32 mouse cellular contexts compared by ENCODE assay signal in the genomic region with DNA sequence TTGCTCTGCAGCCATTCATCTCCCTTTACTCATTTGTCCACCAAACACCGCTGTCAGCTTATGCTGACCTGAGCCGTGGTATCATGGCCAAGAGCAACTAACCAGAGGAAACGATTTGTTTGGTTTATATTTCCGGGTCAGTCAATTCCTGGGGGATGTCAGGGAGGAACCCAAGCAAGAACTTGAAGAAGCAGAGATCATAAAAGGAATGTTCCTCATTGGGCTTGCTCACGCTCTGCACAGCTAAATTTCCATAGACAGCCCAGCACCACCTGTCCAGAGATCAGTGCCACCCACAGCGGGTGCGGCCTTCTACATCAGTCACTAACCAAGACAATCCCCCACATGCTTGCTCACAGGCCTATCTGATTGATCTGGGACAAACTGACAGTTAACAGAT. TPM values are rescaled to one million over a fixed set of nuclear protein-coding genes. Genes with fewer than 3 reads are reported as not detected.
DNase-seq lines count a peak whose midpoint lies in the region; ATAC-seq and TF ChIP-seq lines count a peak whose summit lies in the region.
"Had no signal": no experiment of that assay in that cellular context is flagged by ENCODE, and none has a peak within 500 bp of the region (broad histone marks: within the 10 kb centered on the region; RNA-seq: fewer than 3 reads in every experiment).

Gene Lmntd1, minus strand, starts transcription at position 101 of the 400 bp plus-strand sequence.

- TF ChIP-seq CTCF in kidney, postnatal 0 days (IDR thresholded peaks at IDR 0.05; ENCODE audit: low read depth), result no peak
- TF ChIP-seq CTCF in lung, adult 2 months (IDR thresholded peaks at IDR 0.05; ENCODE audit: insufficient read depth, low read length), result no peak

- H3K9ac ChIP-seq in heart, embryonic 15.5 days, result no peak within 1 kb of the TSS
- no peak within 1 kb of the TSS for H3K9ac ChIP-seq in kidney, postnatal 0 days (ENCODE audit: low read depth, low read length)
- H3K9ac ChIP-seq: forebrain, embryonic 13.5 days; hindbrain, embryonic 12.5 days; intestine, embryonic 15.5 days; limb, embryonic 13.5 days; neural tube, embryonic 15.5 days; stomach, embryonic 15.5 days had no signal

- no peaks in the 10 kb centered on the region for H3K36me3 ChIP-seq in heart, embryonic 15.5 days
- H3K36me3 ChIP-seq in kidney, postnatal 0 days (ENCODE audit: insufficient read depth, low read length), result no peaks in the 10 kb centered on the region
- H3K36me3 ChIP-seq: hindbrain, embryonic 12.5 days; intestine, embryonic 15.5 days; limb, embryonic 13.5 days; neural tube, embryonic 15.5 days; stomach, embryonic 15.5 days had no signal

- H3K9me3 ChIP-seq in heart, embryonic 15.5 days (replicated peaks), result no peaks in the 10 kb centered on the region
- no peaks in the 10 kb centered on the region for H3K9me3 ChIP-seq in kidney, postnatal 0 days (replicated peaks; ENCODE audit: low read length)
- H3K9me3 ChIP-seq: forebrain, embryonic 13.5 days; hindbrain, embryonic 12.5 days; intestine, embryonic 15.5 days; limb, embryonic 13.5 days; neural tube, embryonic 15.5 days; stomach, embryonic 15.5 days had no signal

- no peak within 1 kb of the TSS for H3K27ac ChIP-seq in heart, embryonic 15.5 days
- H3K27ac ChIP-seq in kidney, postnatal 0 days, result no peak within 1 kb of the TSS
- H3K27ac ChIP-seq: forebrain, embryonic 13.5 days; hindbrain, embryonic 12.5 days; hindbrain, postnatal 0 days; intestine, embryonic 15.5 days; limb, embryonic 13.5 days; macrophage; neural tube, embryonic 15.5 days; stomach, embryonic 15.5 days had no signal

- intact Hi-C loops in heart, postnatal 25 days (cut with DNase I), result no loop called here

- no peak for DNase-seq in heart, postnatal 25 days (ENCODE audit: low spot score)
- DNase-seq in kidney, postnatal 0 days (ENCODE audit: low spot score), result peak; percentile 79
- no peak for DNase-seq in kidney, postnatal 25 days
- no peak for DNase-seq in lung, adult 2 months
- DNase-seq in lung, postnatal 14 days, result no peak
- DNase-seq in lung, postnatal 25 days (ENCODE audit: low spot score), result peak; percentile 26
- no peak for DNase-seq in embryo, embryonic 10.5 days (ENCODE audit: low spot score)
- DNase-seq: adrenal gland, postnatal 10 days; cerebellum, adult 8-10 months; cerebellum, postnatal 25 days; gastrocnemius, postnatal 10 days; heart, postnatal 36 days; layer of hippocampus, adult 9-11 months; midbrain, embryonic 14.5 days; retina, postnatal 1 day; right cerebral cortex, postnatal 14 days; thymus, adult 18-20 months; thymus, postnatal 25 days had no signal

- WGBS in heart, embryonic 15.5 days, result 76% methylated on average over 7 of the region's 7 CpGs
- WGBS in kidney, postnatal 0 days, result 22% methylated on average over 7 of the region's 7 CpGs
- 55% methylated on average over 7 of the region's 7 CpGs for WGBS in lung, adult 2 months

- H3K4me2 ChIP-seq in heart, embryonic 15.5 days, result no peak within 1 kb of the TSS
- H3K4me2 ChIP-seq in kidney, postnatal 0 days (ENCODE audit: low read length), result no peak within 1 kb of the TSS
- H3K4me2 ChIP-seq: forebrain, embryonic 13.5 days; hindbrain, embryonic 12.5 days; intestine, embryonic 15.5 days; limb, embryonic 13.5 days; liver, embryonic 11.5 days; neural tube, embryonic 15.5 days; stomach, embryonic 15.5 days had no signal

- no peak for ATAC-seq in heart, embryonic 15.5 days (replicated peaks; ENCODE audit: insufficient number of reproducible peaks, insufficient read depth, low FRiP score, low read depth)
- ATAC-seq in kidney, postnatal 0 days (replicated peaks; ENCODE audit: low FRiP score, low read depth), result no peak; the same call in 1 of the 2 replicates
- ATAC-seq: forebrain, embryonic 13.5 days; hindbrain, postnatal 0 days; intestine, embryonic 15.5 days; Patski had no signal

- no peak for TF ChIP-seq POLR2A in lung, adult 2 months (IDR thresholded peaks at IDR 0.05; ENCODE audit: borderline replicate concordance, extremely low read depth, low read depth, low read length)

- no peaks in the 10 kb centered on the region for H3K27me3 ChIP-seq in heart, embryonic 15.5 days
- H3K27me3 ChIP-seq in kidney, postnatal 0 days (ENCODE audit: insufficient read depth, low read length), result no peaks in the 10 kb centered on the region
- H3K27me3 ChIP-seq: forebrain, embryonic 13.5 days; hindbrain, embryonic 12.5 days; intestine, embryonic 15.5 days; limb, embryonic 13.5 days; neural tube, embryonic 15.5 days; Patski; stomach, embryonic 15.5 days had no signal

- H3K4me1 ChIP-seq in heart, embryonic 15.5 days (replicated peaks), result peaks cover 9% of the 10 kb centered on the region
- no peaks in the 10 kb centered on the region for H3K4me1 ChIP-seq in kidney, postnatal 0 days (replicated peaks; ENCODE audit: insufficient read depth, low read length)
- H3K4me1 ChIP-seq in lung, adult 2 months (ENCODE audit: control insufficient read depth, insufficient read depth, low read length), result 0 out of 2 replicates have a peak, but pooled peaks cover 2% of the 10 kb centered on the region
- H3K4me1 ChIP-seq: hindbrain, embryonic 12.5 days; intestine, embryonic 15.5 days; neural tube, embryonic 15.5 days; stomach, embryonic 15.5 days had no signal

- no peak within 1 kb of the TSS for H3K4me3 ChIP-seq in heart, embryonic 15.5 days
- H3K4me3 ChIP-seq in kidney, postnatal 0 days (replicated peaks; ENCODE audit: low read depth, low read length), result no peak within 1 kb of the TSS
- peak within 1 kb of the TSS; percentile 37 for H3K4me3 ChIP-seq in lung, adult 2 months (replicated peaks; ENCODE audit: extremely low read depth, low read depth, low read length)
- H3K4me3 ChIP-seq: forebrain, embryonic 13.5 days; hindbrain, embryonic 12.5 days; intestine, embryonic 15.5 days; limb, embryonic 13.5 days; neural tube, embryonic 15.5 days; stomach, embryonic 15.5 days had no signal

RNA-seq across cellular contexts. Expression of gene Lmntd1, which starts in this region (rescaled TPM):
- polyA plus RNA-seq in heart, embryonic 15.5 days (2015; fragmentation: Nextera tagmentation; extraction: Ambion mirVana), result 12.5 and 13.1 TPM in 2 replicates
- 1 to 10 TPM; 2.1 to 2.3 TPM for total RNA-seq in heart, postnatal 25 days (2021)
- polyA plus RNA-seq in kidney, postnatal 0 days (2015; fragmentation: Nextera tagmentation; extraction: Ambion mirVana), result 2.6 and 3.0 TPM in 2 replicates
- polyA plus RNA-seq in lung, adult 2 months (2012; rRNA removed), result 1.7 and 4.5 TPM in 2 replicates
- total RNA-seq: megakaryocyte-erythroid progenitor cell, adult 5-6 weeks; MEL had no signal
- polyA plus RNA-seq: liver, embryonic 11.5 days; liver, embryonic 16.5 days; macrophage; Patski had no signal

Comparison
In these comparisons a context has a peak if more than half of its experiments do, and no peak if none do; other contexts are left out.
1. DNase-seq: peak in kidney, postnatal 0 days (single experiment) and lung, postnatal 25 days (single experiment); none in heart, postnatal 25 days (single experiment), kidney, postnatal 25 days (0 of 2), lung, adult 2 months (single experiment), lung, postnatal 14 days (single experiment) and embryo, embryonic 10.5 days (single experiment).